Comparison of ENCODE assay signal across 21 mouse cellular contexts in the genomic region with DNA sequence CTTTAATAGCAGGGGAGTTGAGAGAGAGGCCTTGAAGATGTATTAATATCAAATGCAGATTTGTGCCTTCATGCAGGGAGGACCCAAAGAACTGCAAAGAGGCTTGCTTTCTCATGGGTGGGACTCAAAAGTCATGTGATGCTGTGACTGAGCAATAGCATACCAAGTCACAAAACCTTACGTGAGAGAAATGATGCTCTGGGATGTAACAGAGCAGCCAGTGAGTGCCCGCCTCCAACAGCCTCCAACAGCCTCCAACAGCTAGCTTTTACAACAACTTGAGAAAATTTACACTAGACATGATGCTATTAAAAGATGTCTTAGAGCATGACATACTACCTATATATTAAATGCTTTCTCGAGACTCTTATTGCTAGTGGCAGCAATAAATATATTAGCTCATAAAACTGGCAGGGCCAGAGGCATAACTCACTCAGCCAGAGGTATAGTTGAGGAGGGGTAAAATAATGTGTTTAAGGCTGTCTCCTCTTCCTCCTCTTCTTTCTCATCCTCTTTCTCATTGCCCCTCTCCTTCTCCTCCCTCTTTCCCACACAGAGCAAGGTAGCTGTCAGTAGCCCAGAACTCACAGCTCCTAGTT. TPM values are rescaled to one million over a fixed set of nuclear protein-coding genes. Genes with fewer than 3 reads are reported as not detected.
A peak's percentile ranks its signal among the peaks of the same experiment; 100 is the strongest.
DNase-seq lines count a peak whose midpoint lies in the region; ATAC-seq lines count a peak whose summit lies in the region.
"Had no signal": no experiment of that assay in that cellular context is flagged by ENCODE, and none has a peak within 500 bp of the region (broad histone marks: within the 10 kb centered on the region; RNA-seq: fewer than 3 reads in every experiment).

No protein-coding gene starts in this region.

- ATAC-seq in hindbrain, embryonic 13.5 days (ENCODE audit: low FRiP score): no peak
- ATAC-seq in midbrain, embryonic 16.5 days: peak; percentile 60; the same call in 1 of the 2 replicates
- ATAC-seq in midbrain, embryonic 15.5 days (replicated peaks): no peak
- ATAC-seq in neural tube, embryonic 13.5 days (ENCODE audit: low read depth): peak; percentile 72; the same call in 1 of the 2 replicates
- ATAC-seq: intestine, postnatal 0 days had no signal

- H3K4me3 ChIP-seq in hindbrain, embryonic 13.5 days: no peak overlapping the region
- no peak overlapping the region for H3K4me3 ChIP-seq in hindbrain, embryonic 10.5 days
- H3K4me3 ChIP-seq in midbrain, embryonic 16.5 days (ENCODE audit: low read depth, low read length): no peak overlapping the region
- H3K4me3 ChIP-seq in midbrain, embryonic 15.5 days: no peak overlapping the region
- H3K4me3 ChIP-seq in neural tube, embryonic 13.5 days: no peak overlapping the region
- H3K4me3 ChIP-seq: erythroblast, embryonic 14.5 days; heart, embryonic 15.5 days; liver, embryonic 15.5 days; stomach, embryonic 15.5 days had no signal

- DNase-seq in hindbrain, embryonic 10.5 days (ENCODE audit: low spot score): no peak
- no peak for DNase-seq in right cerebral cortex, postnatal 36 days (ENCODE audit: low spot score in 2 of 2)
- DNase-seq: adrenal gland, postnatal 25 days; cerebellum, adult 18-20 months; cerebellum, postnatal 10 days; gastrocnemius, postnatal 14 days; kidney, adult 9 months; kidney, postnatal 10 days; layer of hippocampus, adult 9-11 months; lung, embryonic 14.5 days; lung, postnatal 14 days had no signal

- H3K27me3 ChIP-seq in hindbrain, embryonic 13.5 days: no peaks in the 10 kb centered on the region
- no peaks in the 10 kb centered on the region for H3K27me3 ChIP-seq in hindbrain, embryonic 10.5 days (ENCODE audit: insufficient read depth, poor library complexity, severe bottlenecking)
- H3K27me3 ChIP-seq in midbrain, embryonic 16.5 days (ENCODE audit: control insufficient read depth, insufficient read depth, low read depth, low read length): no peaks in the 10 kb centered on the region
- no peaks in the 10 kb centered on the region for H3K27me3 ChIP-seq in midbrain, embryonic 15.5 days (replicated peaks)
- H3K27me3 ChIP-seq in neural tube, embryonic 13.5 days: no peaks in the 10 kb centered on the region
- H3K27me3 ChIP-seq: heart, embryonic 15.5 days; liver, embryonic 15.5 days; stomach, embryonic 15.5 days had no signal

- H3K4me1 ChIP-seq in hindbrain, embryonic 13.5 days (replicated peaks): peaks cover 9% of the 10 kb centered on the region
- no peaks in the 10 kb centered on the region for H3K4me1 ChIP-seq in hindbrain, embryonic 10.5 days (replicated peaks)
- H3K4me1 ChIP-seq in midbrain, embryonic 16.5 days (ENCODE audit: control insufficient read depth, insufficient read depth, low read length): peaks cover 2% of the 10 kb centered on the region; the same call in 1 of the 2 replicates
- peaks cover 7% of the 10 kb centered on the region; the same call in 1 of the 2 replicates for H3K4me1 ChIP-seq in midbrain, embryonic 15.5 days
- H3K4me1 ChIP-seq in neural tube, embryonic 13.5 days (replicated peaks): peaks cover 12% of the 10 kb centered on the region
- H3K4me1 ChIP-seq: heart, embryonic 15.5 days; liver, embryonic 15.5 days; stomach, embryonic 15.5 days had no signal

- no peaks in the 10 kb centered on the region for H3K9me3 ChIP-seq in hindbrain, embryonic 13.5 days
- no peaks in the 10 kb centered on the region for H3K9me3 ChIP-seq in hindbrain, embryonic 10.5 days
- no peaks in the 10 kb centered on the region for H3K9me3 ChIP-seq in midbrain, embryonic 16.5 days (replicated peaks; ENCODE audit: control insufficient read depth, low read length, poor library complexity, severe bottlenecking)
- H3K9me3 ChIP-seq in midbrain, embryonic 15.5 days: no peaks in the 10 kb centered on the region
- no peaks in the 10 kb centered on the region for H3K9me3 ChIP-seq in neural tube, embryonic 13.5 days
- H3K9me3 ChIP-seq: heart, embryonic 15.5 days; liver, embryonic 15.5 days; stomach, embryonic 15.5 days had no signal

- 80% methylated on average over 3 of the region's 3 CpGs for WGBS in hindbrain, embryonic 13.5 days
- 85% methylated on average over 3 of the region's 3 CpGs for WGBS in hindbrain, embryonic 10.5 days
- whole genome bisulfite sequencing in midbrain, embryonic 16.5 days: 75% methylated on average over 3 of the region's 3 CpGs
- WGBS in midbrain, embryonic 15.5 days: 66% methylated on average over 3 of the region's 3 CpGs
- 47% methylated on average over 3 of the region's 3 CpGs for WGBS in neural tube, embryonic 13.5 days

- H3K27ac ChIP-seq in hindbrain, embryonic 13.5 days: 0 out of 2 replicates have a peak overlapping the region, but pooled peaks have one; percentile 40
- no peak overlapping the region for H3K27ac ChIP-seq in hindbrain, embryonic 10.5 days
- no peak overlapping the region for H3K27ac ChIP-seq in midbrain, embryonic 16.5 days (ENCODE audit: low read length)
- H3K27ac ChIP-seq in midbrain, embryonic 15.5 days: no peak overlapping the region
- H3K27ac ChIP-seq in neural tube, embryonic 13.5 days (replicated peaks): peak overlapping the region; percentile 71
- H3K27ac ChIP-seq: heart, embryonic 15.5 days; liver, embryonic 15.5 days; stomach, embryonic 15.5 days had no signal

- no peak overlapping the region for H3K9ac ChIP-seq in hindbrain, embryonic 13.5 days
- no peak overlapping the region for H3K9ac ChIP-seq in midbrain, embryonic 16.5 days (ENCODE audit: low read depth, low read length)
- H3K9ac ChIP-seq in midbrain, embryonic 15.5 days: no peak overlapping the region
- H3K9ac ChIP-seq in neural tube, embryonic 13.5 days: no peak overlapping the region
- H3K9ac ChIP-seq: heart, embryonic 15.5 days; liver, embryonic 15.5 days; lung, embryonic 14.5 days; stomach, embryonic 15.5 days had no signal

- no peaks in the 10 kb centered on the region for H3K36me3 ChIP-seq in hindbrain, embryonic 13.5 days
- no peaks in the 10 kb centered on the region for H3K36me3 ChIP-seq in hindbrain, embryonic 10.5 days
- H3K36me3 ChIP-seq in midbrain, embryonic 16.5 days (ENCODE audit: control insufficient read depth, insufficient read depth, low read length): no peaks in the 10 kb centered on the region
- no peaks in the 10 kb centered on the region for H3K36me3 ChIP-seq in midbrain, embryonic 15.5 days (replicated peaks)
- H3K36me3 ChIP-seq in neural tube, embryonic 13.5 days: no peaks in the 10 kb centered on the region
- H3K36me3 ChIP-seq: heart, embryonic 15.5 days; liver, embryonic 15.5 days; stomach, embryonic 15.5 days had no signal

- H3K4me2 ChIP-seq in hindbrain, embryonic 13.5 days: no peak overlapping the region
- no peak overlapping the region for H3K4me2 ChIP-seq in midbrain, embryonic 16.5 days (ENCODE audit: low read length)
- H3K4me2 ChIP-seq in midbrain, embryonic 15.5 days: no peak overlapping the region
- H3K4me2 ChIP-seq in neural tube, embryonic 13.5 days: no peak overlapping the region
- H3K4me2 ChIP-seq: heart, embryonic 15.5 days; liver, embryonic 15.5 days; lung, embryonic 14.5 days; stomach, embryonic 15.5 days had no signal

RNA-seq across cellular contexts. Expression of a gene that starts 12.9 kb away (rescaled TPM):
- polyA plus RNA-seq in hindbrain, embryonic 13.5 days (2015; fragmentation: Nextera tagmentation; extraction: Ambion mirVana): 30.4 and 31.3 TPM in 2 replicates
- 20.2 and 22.5 TPM in 2 replicates for polyA plus RNA-seq in hindbrain, embryonic 10.5 days (2016; fragmentation: Nextera tagmentation; extraction: Ambion mirVana)
- polyA plus RNA-seq in midbrain, embryonic 16.5 days (2015; fragmentation: Nextera tagmentation; extraction: Ambion mirVana): 35.7 and 37.7 TPM in 2 replicates
- polyA plus RNA-seq in midbrain, embryonic 15.5 days (2015; fragmentation: Nextera tagmentation; extraction: Ambion mirVana): 32.0 and 34.4 TPM in 2 replicates
- polyA plus RNA-seq in neural tube, embryonic 13.5 days (2015; fragmentation: Nextera tagmentation; extraction: Ambion mirVana): 27.6 and 31.2 TPM in 2 replicates

RNA-seq across cellular contexts. Expression of a gene that starts 36.9 kb away (rescaled TPM):
- 39.6 and 43.2 TPM in 2 replicates for polyA plus RNA-seq in hindbrain, embryonic 13.5 days (2015; fragmentation: Nextera tagmentation; extraction: Ambion mirVana)
- 21.5 and 36.1 TPM in 2 replicates for polyA plus RNA-seq in hindbrain, embryonic 10.5 days (2016; fragmentation: Nextera tagmentation; extraction: Ambion mirVana)
- 40.7 and 50.0 TPM in 2 replicates for polyA plus RNA-seq in midbrain, embryonic 16.5 days (2015; fragmentation: Nextera tagmentation; extraction: Ambion mirVana)
- 44.7 and 50.8 TPM in 2 replicates for polyA plus RNA-seq in midbrain, embryonic 15.5 days (2015; fragmentation: Nextera tagmentation; extraction: Ambion mirVana)
- polyA plus RNA-seq in neural tube, embryonic 13.5 days (2015; fragmentation: Nextera tagmentation; extraction: Ambion mirVana): 27.2 and 30.3 TPM in 2 replicates
- polyA plus RNA-seq: erythroblast, embryonic 14.5 days; limb, embryonic 11.5 days had no signal

Comparison
In these comparisons a context has a peak if more than half of its experiments do, and no peak if none do; other contexts are left out.
1. ATAC-seq: peak in midbrain, embryonic 16.5 days (single experiment) and neural tube, embryonic 13.5 days (single experiment); none in hindbrain, embryonic 13.5 days (single experiment) and midbrain, embryonic 15.5 days (single experiment).
2. H3K27ac ChIP-seq: peak in hindbrain, embryonic 13.5 days (single experiment) and neural tube, embryonic 13.5 days (single experiment); none in hindbrain, embryonic 10.5 days (single experiment), midbrain, embryonic 16.5 days (single experiment) and midbrain, embryonic 15.5 days (single experiment).